Mouse (Mus musculus) spleen, embryonic (tissue): ENCODE data around the gene Pim3.

Experiments used
- CTCF ChIA-PET: fragments of 350-600 bp; sonication (Branson Sonifier 250); formaldehyde crosslinking; loops from one replicate; lab custom pipeline; 2022; lab: Charles Lee

Gene Pim3

DNA sequence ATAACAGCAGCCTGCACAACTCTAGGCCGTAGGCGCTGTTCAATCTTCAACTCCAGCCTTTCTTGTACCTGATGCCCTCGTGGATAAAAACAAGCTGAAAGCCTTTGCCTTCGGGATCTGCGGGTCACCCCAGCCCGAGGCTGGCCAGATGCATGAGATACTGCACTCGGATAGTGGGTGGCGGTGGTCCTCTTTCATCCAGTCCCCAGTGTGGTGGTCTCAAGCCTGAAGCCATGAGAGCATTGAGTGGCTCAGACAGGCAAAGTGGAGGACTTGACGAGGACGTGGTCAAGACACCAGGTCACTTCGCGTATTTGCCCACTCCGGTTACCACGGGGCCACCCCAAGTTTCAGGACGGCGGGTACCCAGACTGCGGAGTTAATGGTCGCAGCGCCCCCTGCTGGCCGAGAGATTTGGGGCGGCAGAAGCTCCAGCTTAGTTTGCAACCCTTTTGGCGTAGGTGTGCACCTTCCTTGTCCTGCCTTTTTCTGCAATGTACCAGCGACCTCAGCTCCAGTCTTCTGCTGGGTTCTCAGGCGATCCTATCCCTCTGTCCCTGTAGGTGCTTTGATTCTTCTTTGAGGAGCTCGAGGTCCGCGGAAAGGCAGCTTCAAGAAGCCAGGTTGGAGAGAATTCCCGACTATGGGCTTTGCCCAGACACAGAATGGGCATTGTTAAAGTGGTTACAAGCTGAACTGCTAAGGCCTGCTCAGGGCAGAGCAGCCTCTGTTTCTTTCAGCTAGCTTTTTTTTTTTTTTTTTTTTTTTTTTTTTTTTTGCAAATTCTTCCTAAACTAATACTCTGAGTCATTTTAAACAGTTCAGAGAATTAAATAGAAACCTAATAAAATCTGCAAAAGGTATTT lies 14.4 kb downstream of the Pim3 start:
- CTCF ChIA-PET, result interaction anchor here (0.5 to 2.6 kb wide), 5 partner anchors 39 to 108 kb away, joined by 3 to 23 read pairs (median 8); no protein-coding TSS in a partner anchor

DNA sequence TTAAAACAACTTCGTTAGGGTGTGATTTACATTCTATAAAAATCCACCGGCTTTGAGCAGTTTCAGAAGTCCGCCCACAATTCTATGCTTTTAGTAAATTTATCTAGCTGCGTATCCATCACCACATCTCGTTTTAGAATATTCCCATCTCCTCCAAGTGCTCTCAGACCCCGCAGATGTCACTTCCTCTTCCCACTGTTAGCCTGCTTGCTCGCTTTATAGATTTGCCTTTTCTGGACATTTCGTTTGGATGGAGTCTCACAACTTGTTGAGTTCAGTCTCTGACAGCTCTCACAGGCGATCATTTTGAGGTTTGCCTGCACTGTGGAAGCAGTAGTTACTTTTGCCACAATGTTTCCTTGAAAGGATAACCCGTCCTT lies 15.0 kb downstream of the Pim3 start:
- CTCF ChIA-PET, result interaction anchor here (0.5 to 2.6 kb wide), 2 partner anchors 40 to 48 kb away, joined by 8 to 23 read pairs; no protein-coding TSS in a partner anchor

GRCm38 (mm10) chr15:88881253-88882044 lies 19.5 kb downstream of the Pim3 start:
- CTCF ChIA-PET, result no interaction called here

DNA sequence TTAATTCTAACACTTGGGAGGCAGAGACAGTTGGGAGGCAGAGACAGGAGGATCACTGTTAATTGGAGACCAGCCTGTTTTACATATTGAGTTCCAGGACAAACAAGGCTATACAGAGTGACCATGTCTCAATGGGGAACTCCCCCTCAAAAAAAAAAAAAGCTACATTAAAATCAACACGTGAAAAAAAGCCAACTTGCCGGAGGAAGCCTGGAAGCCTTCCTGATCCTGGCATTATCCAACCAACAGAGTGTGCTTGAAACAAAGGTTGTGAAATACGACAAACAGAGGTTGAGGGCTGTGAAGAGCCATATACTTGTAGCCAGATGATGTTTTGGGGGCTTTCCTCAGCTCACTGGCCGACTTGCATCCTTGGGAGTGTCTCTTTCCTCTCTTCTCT lies 20.9 kb downstream of the Pim3 start:
- CTCF ChIA-PET, result no interaction called here

DNA sequence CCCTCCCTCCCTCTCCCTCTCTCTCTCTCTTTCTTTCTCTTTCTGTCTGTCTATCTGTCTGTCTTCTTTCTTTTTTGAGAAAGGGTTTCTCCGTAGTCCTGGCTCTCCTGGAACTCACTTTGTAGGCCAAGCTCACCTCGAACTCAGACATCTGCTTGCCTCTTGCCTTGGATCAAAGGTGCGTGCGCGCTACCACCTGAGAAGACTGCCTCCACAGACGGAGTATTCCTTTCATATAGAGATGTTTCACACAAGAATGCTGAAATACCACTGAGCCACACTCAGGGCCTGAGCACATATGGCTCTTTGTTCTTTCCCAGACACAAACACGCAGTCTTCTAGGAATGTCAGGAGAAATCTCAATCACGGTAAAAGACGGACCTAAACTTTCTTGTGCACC lies 21.4 kb downstream of the Pim3 start:
- CTCF ChIA-PET, result no interaction called here

DNA sequence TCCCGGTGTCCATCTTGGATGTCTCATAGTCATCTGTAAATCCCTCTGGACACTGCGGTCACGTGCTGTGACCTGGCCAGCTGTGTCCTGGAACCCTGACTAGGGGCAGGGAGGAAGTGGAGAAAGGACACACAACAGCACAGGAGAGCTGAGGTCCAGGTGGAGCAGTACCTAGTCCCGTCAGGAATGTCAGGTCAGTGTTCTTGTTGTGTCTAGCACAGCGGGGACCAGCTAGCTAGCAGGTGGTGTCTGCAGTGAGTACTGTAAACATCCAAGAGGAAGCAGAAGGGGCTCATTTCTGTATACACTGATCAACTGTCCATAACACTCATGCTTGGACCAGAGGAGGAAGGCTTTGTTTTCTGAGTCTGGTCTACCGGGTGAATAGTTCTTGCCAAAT lies 23.4 kb downstream of the Pim3 start:
- CTCF ChIA-PET, result no interaction called here

DNA sequence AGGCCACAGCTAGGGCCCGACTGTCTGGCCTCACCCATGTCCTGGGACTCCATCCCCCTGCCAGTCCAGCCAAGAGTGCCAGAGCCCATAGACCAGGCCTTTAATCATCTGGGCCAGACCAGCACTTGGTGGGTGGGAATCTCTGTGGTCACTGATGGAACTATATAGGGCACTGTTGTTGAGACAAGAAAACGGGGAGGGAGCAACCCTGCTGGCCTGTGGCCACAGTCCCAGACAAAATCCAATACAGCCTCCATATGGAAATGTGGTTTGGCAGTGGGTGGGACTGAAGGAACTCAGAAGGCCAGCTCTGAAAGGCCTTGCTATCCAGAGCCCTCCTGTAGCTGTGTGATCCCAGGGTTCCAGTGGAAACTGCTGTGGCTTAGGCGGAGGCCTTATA lies 27.0 kb downstream of the Pim3 start:
- CTCF ChIA-PET, result interaction anchor here (0.6 kb wide), 1 partner anchor 353 kb away, joined by 6 read pairs; no protein-coding TSS in a partner anchor

- CTCF ChIA-PET, result no interaction called here
These were observed 28.0 kb downstream of the Pim3 start for GRCm38 (mm10) chr15:88889994-88890393.

GRCm38 (mm10) chr15:88890751-88891675 lies 29.0 kb downstream of the Pim3 start:
- CTCF ChIA-PET, result no interaction called here

DNA sequence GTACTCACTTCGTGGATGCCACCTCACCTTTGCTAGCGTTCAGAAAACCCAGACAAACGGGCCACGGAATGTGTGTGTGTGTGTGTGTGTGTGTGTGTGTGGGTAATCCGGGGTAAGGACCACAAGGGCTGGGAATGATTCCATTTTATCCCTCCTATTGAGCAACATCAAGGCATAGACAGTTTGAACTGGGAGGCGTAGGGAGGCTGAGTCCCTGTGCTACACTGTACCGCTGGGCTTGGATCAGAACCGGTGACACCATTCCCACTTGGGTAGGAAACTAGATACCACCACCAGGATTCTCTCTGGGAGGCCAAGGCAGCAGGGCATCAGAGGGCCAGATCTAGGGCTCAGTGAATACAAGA lies 29.7 kb downstream of the Pim3 start:
- CTCF ChIA-PET, result interaction anchor here (0.6 kb wide), 1 partner anchor 594 kb away, joined by 3 read pairs; no protein-coding TSS in a partner anchor

DNA sequence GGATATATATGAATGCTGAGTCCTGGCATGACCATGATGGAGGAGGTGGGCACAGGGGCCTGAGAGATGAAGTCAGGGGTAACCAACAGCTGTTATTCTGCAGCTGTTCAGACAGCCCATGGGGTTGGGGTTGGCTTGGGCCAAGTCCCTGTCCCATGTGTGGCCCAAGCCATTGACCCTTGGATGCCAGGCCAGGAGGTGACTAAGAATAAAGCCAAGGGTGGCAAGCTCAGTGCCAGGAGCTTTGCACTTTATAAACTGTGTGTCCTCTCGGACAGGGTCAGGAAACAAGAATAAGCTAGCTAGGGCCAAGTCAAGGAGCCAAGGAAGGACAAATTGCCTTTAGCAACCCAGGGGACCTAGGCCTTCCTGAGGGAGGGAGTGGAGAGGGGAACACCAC lies 30.3 kb downstream of the Pim3 start:
- CTCF ChIA-PET, result interaction anchor here (0.6 kb wide), 1 partner anchor 593 kb away, joined by 3 read pairs; no protein-coding TSS in a partner anchor

DNA sequence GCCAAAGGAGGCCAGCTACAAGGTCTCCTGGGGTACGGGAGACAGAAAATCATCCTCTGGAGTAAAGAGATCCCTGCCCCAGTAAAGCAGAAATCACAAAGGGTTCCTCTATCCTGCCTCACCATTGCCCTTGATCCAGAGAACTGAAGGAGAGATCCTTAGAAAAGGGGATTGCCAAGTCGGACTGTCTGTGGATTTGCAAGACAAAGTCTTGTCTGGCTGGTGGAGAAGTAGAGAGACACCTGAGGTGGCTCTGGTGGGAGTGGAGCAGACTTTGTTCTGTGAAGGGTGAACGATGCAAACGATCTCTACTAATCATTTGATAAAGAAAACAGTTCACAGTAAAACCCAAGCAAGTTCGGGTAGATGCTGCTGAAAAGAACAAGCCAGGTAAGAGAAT lies 30.9 kb downstream of the Pim3 start:
- CTCF ChIA-PET, result no interaction called here

- CTCF ChIA-PET, result no interaction called here
These were observed 33.1 kb downstream of the Pim3 start for GRCm38 (mm10) chr15:88895119-88895518.

GRCm38 (mm10) chr15:88895891-88896290 lies 33.9 kb downstream of the Pim3 start:
- CTCF ChIA-PET, result no interaction called here

GRCm38 (mm10) chr15:88896341-88896980 lies 34.5 kb downstream of the Pim3 start:
- CTCF ChIA-PET, result no interaction called here

- CTCF ChIA-PET, result no interaction called here
These were observed 40.4 kb downstream of the Pim3 start for GRCm38 (mm10) chr15:88902200-88902875.

GRCm38 (mm10) chr15:88903086-88903485 lies 41.1 kb downstream of the Pim3 start:
- CTCF ChIA-PET, result no interaction called here

DNA sequence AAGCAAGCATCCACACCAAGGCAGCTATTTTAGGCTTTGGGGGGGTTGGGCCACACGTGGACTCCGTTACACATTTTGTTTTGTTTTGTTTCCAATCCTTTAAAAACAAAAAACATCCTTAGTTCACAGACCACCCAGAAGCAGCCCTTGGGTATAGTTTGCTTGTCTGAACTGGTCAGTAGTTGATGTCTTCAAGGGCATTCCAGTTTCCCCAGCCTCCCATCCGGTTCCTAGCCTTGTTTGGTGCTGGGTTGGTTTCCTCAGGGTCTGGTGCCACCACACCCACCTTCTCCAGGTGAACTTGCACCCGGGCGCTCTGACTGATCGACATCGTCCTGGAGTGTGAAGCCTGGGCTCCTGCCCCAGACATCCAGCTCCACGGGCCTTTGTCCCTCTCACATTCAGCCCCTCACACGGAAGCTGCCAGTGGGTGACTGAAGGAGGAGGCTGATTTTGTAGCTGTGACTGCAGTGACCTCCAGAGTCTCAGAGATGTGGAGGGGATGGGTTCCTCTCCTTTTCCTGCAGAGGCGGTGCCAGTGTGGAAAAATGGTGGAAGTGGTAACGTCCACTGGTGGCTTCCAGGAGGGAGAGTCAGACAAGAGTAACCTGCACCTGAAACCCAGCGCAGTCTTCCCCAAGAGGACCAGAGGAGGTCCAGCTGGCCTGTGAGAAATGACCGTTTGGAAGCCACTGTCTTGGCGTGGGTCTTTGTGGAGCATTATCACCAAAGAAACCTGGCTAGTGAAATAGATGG lies 42.2 kb downstream of the Pim3 start:
- CTCF ChIA-PET, result no interaction called here

- CTCF ChIA-PET, result no interaction called here
These were observed 44.4 kb downstream of the Pim3 start for GRCm38 (mm10) chr15:88906347-88906746.

DNA sequence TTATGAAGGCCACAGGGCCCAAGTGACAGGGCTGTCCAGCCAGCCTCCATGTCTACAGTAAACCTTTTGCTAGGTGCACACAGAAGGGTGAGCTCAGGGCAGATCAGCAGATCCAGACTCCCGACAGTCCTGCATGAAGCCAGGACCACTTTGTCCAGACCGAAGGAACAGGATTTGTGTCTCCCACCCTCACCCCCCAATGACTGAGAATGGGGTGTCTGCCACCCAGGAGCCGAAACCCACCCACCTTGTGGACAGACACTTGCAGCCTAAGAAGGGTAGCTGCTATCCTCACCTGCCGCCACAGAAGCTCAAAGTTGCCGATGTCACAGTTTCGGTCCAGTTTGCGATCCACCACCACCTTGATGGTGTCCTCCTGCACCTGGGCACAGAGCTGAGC lies 53.1 kb downstream of the Pim3 start:
- CTCF ChIA-PET, result no interaction called here
